Mouse (Mus musculus) E14TG2a.4 (cell line): ENCODE results near the gene Tecr.

Experiments
- CTCF ChIP-seq: conservative IDR thresholded peaks from 2 replicates; pipeline ENCODE4 v1.5.1; 2014; ENCODE audit warnings: low read length
- NANOG ChIP-seq: IDR thresholded peaks from 2 replicates; pipeline ENCODE4 v1.6.1; 2014; ENCODE audit warnings: borderline replicate concordance, low read length, mixed read lengths

- no peak for TF ChIP-seq CTCF
- no peak for TF ChIP-seq NANOG
Measured at GRCm38 (mm10) chr8:83578131-83579055, 29.4 kb downstream of the Tecr start.
